Mouse (Mus musculus) layer of hippocampus, adult 9-11 months (tissue): ENCODE measurements around the gene Ankmy1.

ENCODE experiments used
- DNase-seq: peaks from one replicate; pipeline ENCODE4 v3.0.0; 2022

The Ankmy1 gene

GRCm38 (mm10) chr1:92910925-92911720 is 8.4 kb upstream of the Ankmy1 start:
- DNase-seq, result peak; percentile 69

- peak; percentile 80 for DNase-seq
Observed at GRCm38 (mm10) chr1:92910239-92910885, 7.7 kb upstream of the Ankmy1 start, which contains the start of gene Rnpepl1. TSS of gene Rnpepl1 (plus strand) at chr1:92910783.

- DNase-seq, result no peak
Observed at GRCm38 (mm10) chr1:92909068-92909467, 6.4 kb upstream of the Ankmy1 start.

DNA sequence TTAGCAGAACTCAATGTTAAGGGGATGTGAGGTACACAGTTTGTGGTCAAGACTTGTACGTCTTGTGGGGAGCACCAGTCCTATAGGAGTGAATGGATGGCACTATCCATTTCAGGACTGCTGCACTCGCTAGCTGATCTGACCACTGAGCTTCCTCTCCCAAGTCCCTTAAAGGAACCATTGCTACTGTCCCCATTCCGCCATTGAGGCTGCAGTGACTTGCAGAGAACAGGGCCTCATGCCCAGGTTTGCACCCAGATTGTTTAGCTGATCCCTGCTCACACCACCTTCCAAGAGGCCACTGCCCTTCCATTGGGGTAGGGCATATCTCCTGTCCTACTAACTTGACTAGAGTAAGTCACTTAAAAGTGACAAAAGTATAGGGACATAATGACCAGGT is 6.0 kb upstream of the Ankmy1 start:
- DNase-seq, result no peak

DNA sequence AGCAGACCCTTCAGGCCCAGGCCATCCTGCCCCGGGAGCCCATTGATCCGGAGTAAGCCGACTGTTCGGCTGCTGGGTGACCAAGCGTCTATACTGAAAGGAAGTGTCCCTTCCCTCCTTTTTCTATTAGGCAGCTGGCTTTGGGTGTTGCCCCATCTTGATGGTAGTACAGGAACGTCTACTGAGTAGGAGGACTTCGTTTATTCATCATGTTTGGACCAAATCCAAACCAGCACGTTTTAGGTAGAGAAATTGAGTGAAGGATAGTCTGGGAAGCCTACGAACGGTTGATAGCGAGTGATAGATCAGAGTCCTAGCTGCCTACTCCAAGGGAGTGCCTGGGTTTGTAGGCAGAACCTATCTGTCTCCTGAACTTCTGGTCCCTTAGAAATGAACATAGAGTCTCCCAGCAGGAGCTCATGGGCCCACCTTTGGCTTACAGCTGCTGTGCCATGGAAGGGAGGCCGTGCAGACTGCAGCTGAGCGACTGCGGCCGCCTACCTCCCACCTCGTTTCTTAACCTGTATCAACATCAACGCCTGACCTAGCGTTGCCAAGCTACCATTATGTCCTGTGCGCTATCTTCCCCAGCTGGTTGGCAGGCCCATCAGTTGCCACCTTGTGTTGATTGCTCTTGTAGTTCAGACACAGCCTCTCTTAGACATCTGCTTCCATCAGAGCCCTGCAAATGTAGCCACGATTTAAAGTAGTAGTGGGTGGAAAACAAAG is 5.1 kb upstream of the Ankmy1 start:
- no peak for DNase-seq

DNA sequence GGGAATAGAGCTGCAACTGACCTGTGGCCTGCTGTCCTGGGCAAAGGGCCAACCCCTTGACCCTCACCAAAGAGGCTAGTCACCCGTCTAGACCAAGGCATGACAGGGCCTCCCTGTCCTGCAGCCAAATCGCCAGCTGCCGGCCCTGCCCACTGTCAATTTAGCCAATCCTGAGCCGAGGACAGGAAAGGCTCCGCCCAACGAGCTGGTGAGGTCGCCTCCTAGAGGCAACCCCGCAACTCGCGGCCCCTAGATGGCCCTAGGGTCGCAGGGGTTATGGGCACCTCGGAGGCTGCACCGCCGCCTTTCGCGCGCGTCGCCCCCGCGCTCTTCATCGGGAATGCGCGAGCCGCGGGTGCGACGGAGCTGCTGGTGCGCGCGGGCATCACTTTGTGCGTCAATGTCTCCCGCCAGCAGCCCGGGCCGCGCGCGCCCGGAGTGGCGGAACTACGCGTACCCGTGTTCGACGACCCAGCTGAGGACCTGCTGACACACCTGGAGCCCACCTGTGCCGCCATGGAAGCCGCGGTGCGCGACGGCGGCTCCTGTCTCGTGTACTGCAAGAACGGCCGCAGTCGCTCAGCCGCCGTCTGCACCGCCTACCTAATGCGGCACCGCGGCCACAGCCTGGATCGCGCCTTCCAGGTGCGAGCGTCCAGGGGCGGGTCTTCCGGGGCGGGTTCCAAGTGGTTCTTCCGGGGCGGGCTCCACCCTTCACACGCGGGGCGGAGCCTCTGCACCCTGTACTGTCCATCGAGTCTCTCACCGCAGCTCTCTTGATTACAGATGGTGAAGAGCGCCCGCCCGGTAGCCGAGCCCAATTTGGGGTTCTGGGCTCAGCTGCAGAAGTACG is 4.3 kb upstream of the Ankmy1 start, which contains the start of gene Dusp28:
TSS of gene Dusp28 (plus strand) at position 203 of the 853 bp plus-strand sequence.
- DNase-seq, result peak; percentile 90

DNA sequence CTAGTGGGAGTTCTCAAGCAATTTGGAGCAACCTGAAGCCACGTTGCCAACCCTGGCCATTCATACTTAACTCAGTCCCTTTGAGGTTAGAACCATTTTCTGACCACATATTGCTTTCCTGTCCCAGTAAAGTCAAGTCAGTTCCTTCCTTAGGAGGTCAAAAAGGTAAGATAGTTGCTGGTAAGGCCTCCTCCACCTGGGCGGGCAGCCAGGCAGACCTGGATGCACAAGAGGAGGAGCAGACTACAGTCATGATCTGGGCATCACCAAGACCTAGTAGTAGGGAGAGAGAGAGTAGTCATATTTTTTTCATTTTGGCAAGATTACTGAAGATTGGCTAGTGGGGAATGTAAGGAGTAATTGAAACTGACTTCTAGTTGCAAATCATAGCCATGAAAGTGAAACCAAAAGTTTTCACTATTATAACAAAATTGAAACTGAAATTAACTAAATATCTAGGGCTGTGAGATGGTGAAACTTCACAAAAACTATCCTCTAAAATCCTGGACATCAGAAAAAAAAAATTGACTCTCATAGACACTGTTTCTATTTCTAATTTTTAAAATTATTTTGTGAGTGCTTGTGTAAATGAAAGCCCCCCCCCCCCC is 3.1 kb upstream of the Ankmy1 start:
- DNase-seq, result no peak

DNA sequence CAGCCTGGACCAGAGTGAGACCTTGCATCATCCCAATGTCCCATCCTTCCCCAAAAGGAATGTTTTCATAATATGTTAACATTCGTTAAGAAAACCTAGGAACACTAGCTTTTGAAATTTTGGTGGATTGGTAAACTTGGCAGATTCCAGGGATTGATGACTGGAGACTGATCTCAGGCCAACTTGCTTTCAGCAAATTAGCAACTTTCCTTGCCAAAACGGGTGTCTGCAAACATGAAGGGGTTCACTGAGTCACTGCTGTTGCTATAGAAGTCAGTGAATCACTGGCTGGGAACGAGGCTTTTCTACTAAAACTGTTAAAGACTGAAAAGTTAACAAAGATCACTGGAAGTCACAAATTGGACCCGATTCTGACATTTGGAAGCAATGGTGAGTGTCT is 921 bp upstream of the Ankmy1 start:
- DNase-seq, result peak; percentile 72

GRCm38 (mm10) chr1:92895089-92895488 is 7.6 kb downstream of the Ankmy1 start:
- peak; percentile 82 for DNase-seq

DNA sequence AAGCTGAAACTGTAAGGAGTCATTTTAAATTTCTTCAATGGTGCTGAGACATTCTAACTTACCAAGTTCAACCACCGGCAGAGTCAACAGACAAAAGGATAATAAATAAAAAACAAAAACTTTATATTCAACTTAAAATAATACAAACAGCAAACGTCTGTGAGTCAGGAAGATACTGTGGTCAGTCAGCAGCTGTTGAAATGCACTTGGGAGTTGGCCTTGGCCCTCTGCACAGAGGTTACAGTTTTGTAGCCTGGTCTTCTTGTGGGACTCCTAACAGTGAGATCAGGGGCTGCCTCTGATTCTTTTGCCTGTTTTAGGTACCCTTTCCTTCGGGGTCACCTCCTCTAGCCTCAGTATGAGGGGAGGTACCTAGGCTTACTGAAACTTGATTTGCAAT is 8.8 kb downstream of the Ankmy1 start:
- no peak for DNase-seq

- no peak for DNase-seq
Observed at GRCm38 (mm10) chr1:92892791-92893190, 9.9 kb downstream of the Ankmy1 start.

- no peak for DNase-seq
Observed at GRCm38 (mm10) chr1:92888901-92889655, 13.6 kb downstream of the Ankmy1 start.

DNA sequence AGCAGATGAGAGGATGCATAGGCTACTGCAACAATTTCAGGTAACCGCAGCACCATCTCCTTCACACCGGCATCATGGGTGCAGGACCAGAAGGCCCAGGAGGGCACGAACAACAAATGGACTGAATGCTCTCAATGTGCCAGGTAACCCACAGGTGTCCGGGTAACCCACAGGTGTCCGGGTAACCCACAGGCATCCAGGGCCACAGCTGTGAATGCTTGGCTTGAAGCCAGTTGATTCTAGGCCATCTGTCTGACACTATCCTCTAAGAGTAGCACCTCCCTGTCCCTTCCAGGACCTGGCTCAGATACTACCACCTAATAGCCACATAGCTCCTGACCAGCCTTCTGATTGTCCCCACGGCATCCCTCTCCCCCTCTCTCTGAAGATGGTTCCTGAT is 20.7 kb downstream of the Ankmy1 start:
- DNase-seq, result no peak

GRCm38 (mm10) chr1:92880101-92880500 is 22.6 kb downstream of the Ankmy1 start:
- DNase-seq, result no peak

GRCm38 (mm10) chr1:92879266-92879665 is 23.4 kb downstream of the Ankmy1 start:
- DNase-seq, result peak; percentile 75

DNA sequence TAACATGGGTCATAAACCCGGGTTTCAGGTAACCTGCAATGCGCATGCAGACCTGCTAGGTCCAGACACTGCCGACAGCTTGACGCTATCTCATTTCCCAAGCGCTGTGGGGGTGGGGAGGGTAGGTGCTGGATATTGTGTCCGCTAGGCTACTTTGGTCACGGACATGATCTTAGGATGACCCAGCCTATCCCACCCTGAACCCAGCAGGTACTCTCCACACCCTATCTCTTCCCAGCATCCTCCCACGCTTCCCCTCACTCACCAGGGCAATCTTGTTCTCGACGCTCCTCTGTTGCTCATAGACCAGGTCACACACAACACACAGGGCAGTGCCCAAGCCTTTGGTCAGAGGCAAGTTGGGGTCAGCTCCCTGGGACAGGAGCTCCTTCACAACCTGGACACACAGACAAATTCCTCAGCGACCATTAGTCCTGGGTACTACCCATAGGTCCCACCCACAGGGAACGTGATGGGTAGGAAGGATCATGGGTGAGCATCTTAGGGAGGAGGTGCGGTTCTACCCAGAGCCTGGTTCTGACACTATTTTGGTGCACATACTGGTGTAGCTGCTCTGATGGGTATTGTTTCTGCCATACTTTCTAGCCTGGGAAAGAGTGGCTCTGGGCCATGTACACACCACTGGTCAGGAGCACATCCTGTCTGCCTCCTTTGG is 24.5 kb downstream of the Ankmy1 start:
- DNase-seq, result no peak

- no peak for DNase-seq
Observed at GRCm38 (mm10) chr1:92877431-92877978, 25.2 kb downstream of the Ankmy1 start.

GRCm38 (mm10) chr1:92875360-92876111 is 27.2 kb downstream of the Ankmy1 start:
- DNase-seq, result no peak

DNA sequence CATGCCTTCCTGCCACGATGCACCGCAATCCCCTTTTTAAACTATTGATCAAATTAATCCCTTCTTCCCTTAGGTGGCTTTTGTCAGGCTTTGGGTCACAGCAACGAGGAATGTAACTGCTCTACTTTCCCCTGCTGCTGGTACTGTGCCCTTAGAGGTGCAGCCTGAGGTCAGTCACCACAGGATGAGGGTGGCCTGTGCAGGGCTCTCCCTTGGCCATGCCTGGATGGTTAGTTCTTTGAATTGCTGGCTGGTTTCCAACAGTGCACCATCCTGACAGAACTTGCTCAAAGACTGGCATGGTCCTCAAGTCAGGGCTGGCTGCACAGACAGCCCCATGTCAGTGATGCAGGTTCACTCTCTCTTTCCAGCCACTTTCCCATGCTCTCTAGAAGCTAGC is 28.7 kb downstream of the Ankmy1 start:
- DNase-seq, result no peak

GRCm38 (mm10) chr1:92872666-92873065 is 30.0 kb downstream of the Ankmy1 start:
- DNase-seq, result no peak
